Mouse (Mus musculus): ENCODE results near the gene 1700016K19Rik.

The 1700016K19Rik gene

GRCm38 (mm10) chr11:76040106-76040505 is 40.4 kb downstream of the 1700016K19Rik start:
- no peak for TF ChIP-seq GATA4 (IDR thresholded peaks at IDR 0.05; ENCODE audit: insufficient replicate concordance, low read length)

- TF ChIP-seq GATA4 (IDR thresholded peaks at IDR 0.05; ENCODE audit: insufficient replicate concordance, low read length): no peak
Measured at GRCm38 (mm10) chr11:76040761-76041376, 41.2 kb downstream of the 1700016K19Rik start.

- TF ChIP-seq GATA4 (IDR thresholded peaks at IDR 0.05; ENCODE audit: insufficient replicate concordance, low read length): no peak
Measured at GRCm38 (mm10) chr11:76042041-76042638, 42.4 kb downstream of the 1700016K19Rik start.

DNA sequence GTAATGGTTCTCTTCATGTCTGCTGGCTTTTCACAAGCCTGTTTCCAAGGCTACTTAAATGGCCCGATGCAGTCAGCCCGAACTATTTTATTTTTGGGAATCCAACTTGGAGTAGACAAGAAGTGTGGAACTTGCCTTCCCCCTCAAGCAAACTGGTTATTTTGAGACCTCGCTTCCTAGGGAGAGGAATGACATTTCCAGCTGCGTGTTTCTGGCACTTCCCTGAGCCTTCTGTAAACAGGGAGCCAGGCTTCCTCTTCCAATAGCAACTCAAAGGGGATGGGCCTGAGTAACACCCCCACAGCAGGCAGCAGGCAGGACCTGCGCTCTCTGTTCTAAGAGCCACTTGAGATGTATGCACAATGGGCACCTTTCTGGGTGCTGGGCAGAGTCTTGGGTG is 43.2 kb downstream of the 1700016K19Rik start:
- TF ChIP-seq GATA4 (IDR thresholded peaks at IDR 0.05; ENCODE audit: insufficient replicate concordance, low read length): no peak

GRCm38 (mm10) chr11:76044468-76044867 is 44.8 kb downstream of the 1700016K19Rik start:
- no peak for TF ChIP-seq GATA4 (IDR thresholded peaks at IDR 0.05; ENCODE audit: insufficient replicate concordance, low read length)

DNA sequence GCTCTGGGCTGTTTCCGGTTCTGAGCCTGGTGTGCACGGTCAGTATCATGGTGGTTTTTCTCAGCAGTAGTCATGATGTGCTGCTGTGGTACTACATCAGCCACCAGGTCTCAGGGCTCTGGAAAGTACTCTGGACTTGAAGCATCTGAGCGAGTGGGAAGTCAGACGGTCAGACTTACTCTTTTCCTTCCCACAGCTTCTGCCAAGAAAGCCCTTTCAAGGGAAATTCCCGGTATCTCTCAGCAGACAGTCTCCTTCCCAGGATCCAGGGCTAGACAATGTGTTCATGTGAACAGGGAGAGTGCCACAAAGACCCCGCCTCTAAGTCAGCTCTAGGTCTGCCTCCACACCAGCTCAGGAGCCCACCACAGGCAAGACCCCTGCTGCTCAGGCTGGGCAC is 45.7 kb downstream of the 1700016K19Rik start:
- no peak for TF ChIP-seq GATA4 (IDR thresholded peaks at IDR 0.05; ENCODE audit: insufficient replicate concordance, low read length)

DNA sequence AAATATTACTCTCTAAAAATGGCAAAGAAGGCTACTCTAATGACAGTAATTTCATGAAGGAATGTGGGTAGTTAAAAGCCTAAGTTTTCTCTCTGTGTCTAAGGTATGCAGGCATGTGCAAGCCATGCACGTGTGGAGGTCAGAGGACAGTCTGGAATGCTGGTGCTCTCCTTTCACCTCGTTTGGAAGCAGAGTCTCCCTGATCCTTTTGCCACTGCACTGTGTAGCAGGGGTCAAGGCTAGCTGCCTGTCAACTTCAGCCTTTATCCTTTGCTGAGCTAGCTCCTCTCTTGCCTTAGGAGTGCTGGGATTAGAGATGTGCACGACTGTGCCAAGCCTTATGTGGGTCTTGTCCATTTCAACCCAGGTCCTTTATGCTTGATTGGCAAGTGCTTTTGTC is 50.8 kb downstream of the 1700016K19Rik start:
- no peak for TF ChIP-seq GATA4 (IDR thresholded peaks at IDR 0.05; ENCODE audit: insufficient replicate concordance, low read length)

DNA sequence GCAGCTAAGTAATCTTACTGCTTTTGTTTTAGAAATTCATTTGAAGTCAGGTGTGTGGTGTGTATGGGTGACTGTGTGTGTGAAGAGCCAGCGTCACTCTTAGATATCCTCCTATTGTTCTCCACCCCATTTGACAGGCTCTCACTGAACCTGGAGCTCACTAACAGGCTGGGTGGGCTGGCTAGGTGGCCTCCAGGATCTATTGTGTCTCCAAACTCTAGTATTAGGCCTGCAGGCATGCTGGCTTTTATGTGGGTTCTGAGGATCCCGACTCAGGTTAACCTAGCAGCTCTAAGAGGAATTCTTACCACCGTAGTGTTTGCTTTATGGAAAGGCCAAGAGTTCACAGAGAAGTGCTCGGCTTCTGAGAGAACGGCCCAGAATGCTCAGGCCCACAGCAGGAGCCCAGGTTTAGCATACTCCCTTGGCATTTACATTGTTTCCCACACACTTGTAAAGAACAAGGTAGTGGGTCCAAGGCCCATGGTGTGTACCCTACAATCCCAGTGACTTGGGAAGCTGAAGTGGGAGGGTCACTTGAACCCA is 51.3 kb downstream of the 1700016K19Rik start:
- TF ChIP-seq GATA4 (IDR thresholded peaks at IDR 0.05; ENCODE audit: insufficient replicate concordance, low read length): no peak

DNA sequence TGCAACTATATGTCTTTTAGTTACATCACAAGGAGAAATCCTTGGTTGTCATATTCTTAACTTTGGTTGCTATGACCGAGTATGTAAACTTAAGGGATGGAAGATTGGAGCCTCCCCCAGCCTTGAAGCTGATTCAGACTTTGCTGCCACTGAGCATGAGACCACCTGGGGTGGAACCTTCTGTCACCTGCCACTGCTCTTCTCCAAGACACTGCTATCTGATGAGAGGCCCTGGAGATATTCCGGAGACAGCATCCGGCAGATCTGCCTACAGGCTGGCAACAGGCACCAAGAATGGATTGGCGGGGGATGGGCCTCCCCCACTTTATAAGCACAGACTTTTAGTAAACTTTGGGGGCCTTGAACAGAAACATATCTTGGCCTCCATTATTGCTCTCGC is 52.8 kb downstream of the 1700016K19Rik start:
- no peak for TF ChIP-seq GATA4 (IDR thresholded peaks at IDR 0.05; ENCODE audit: insufficient replicate concordance, low read length)

Data from liver, adult (tissue).